Mouse (Mus musculus): Measurements from ENCODE around the gene Abhd8. TPM values are rescaled to one million over a fixed set of nuclear protein-coding genes. Genes with fewer than 3 reads are reported as not detected.

The Abhd8 gene
- polyA plus RNA-seq, 1 experiment from 2014 or later: 126 TPM

DNA sequence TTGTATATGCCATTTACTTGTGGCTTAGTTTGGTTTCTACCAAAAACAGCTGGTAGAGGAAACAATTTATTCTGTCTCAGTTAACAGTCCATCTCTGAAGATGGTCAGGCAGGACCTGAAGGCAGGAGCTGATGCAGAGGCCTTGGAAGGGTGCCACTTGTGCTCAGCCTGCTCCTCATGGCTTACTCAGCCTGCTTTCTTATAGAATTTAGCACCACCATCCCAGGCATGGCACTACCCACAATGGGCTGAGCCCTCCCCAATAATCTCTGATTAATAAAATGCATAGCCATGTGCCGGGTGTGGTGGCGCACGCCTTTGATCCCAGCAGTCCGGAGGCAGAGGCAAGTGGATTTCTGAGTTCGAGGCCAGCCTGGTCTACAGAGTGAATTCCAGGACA lies 2.7 kb upstream of the Abhd8 start:
- no peak overlapping the region for H3K27ac ChIP-seq
- H3K36me3 ChIP-seq (replicated peaks; ENCODE audit: control insufficient read depth, insufficient read depth): peaks cover 10% of the 10 kb centered on the region
- peaks cover 30% of the 10 kb centered on the region for H3K4me1 ChIP-seq (replicated peaks; ENCODE audit: control insufficient read depth, insufficient read depth, low read length)
- H3K27me3 ChIP-seq (ENCODE audit: control insufficient read depth, insufficient read depth, low read length): no peaks in the 10 kb centered on the region
- 97% methylated on average over 5 of the region's 5 CpGs for WGBS
- H3K4me2 ChIP-seq (replicated peaks): no peak overlapping the region
- no peak overlapping the region for H3K9ac ChIP-seq
- no peak overlapping the region for H3K4me3 ChIP-seq (replicated peaks; ENCODE audit: low read length)
- no peaks in the 10 kb centered on the region for H3K9me3 ChIP-seq (ENCODE audit: control insufficient read depth, low read length)
- no peak for ATAC-seq (ENCODE audit: low FRiP score)
- DNase-seq (ENCODE audit: low spot score): no peak

DNA sequence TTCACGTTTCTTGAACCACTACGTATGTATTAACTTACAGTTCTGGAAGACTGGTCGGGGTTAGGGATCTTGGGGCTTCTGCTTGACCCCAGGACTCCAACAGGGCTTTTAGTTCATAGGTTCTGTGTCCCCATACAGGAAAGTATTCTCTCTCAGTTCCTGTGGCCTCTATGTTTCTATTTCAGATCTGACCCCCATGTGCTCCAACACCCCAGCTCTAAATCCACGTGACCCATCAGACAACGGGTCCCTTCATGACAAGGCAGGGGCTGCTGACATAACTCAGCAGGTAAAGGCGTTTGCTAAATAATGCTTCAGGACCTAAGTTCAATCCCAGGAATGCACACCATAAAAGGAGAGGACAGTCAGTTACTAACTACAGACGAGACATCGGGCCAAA lies 2.3 kb upstream of the Abhd8 start:
- H3K27ac ChIP-seq: no peak overlapping the region
- peaks cover 28% of the 10 kb centered on the region for H3K4me1 ChIP-seq (replicated peaks; ENCODE audit: control insufficient read depth, insufficient read depth, low read length)
- no peaks in the 10 kb centered on the region for H3K27me3 ChIP-seq (ENCODE audit: control insufficient read depth, insufficient read depth, low read length)
- peak overlapping the region; percentile 61 for H3K9ac ChIP-seq
- 87% methylated on average over 8 of the region's 8 CpGs for WGBS
- H3K9me3 ChIP-seq (ENCODE audit: control insufficient read depth, low read length): no peaks in the 10 kb centered on the region
- H3K4me2 ChIP-seq (replicated peaks): peak overlapping the region; percentile 74
- peaks cover 10% of the 10 kb centered on the region for H3K36me3 ChIP-seq (replicated peaks; ENCODE audit: control insufficient read depth, insufficient read depth)
- DNase-seq (ENCODE audit: low spot score) (no peak), ATAC-seq (ENCODE audit: low FRiP score) (no peak)
- H3K4me3 ChIP-seq (replicated peaks; ENCODE audit: low read length): peak overlapping the region; percentile 54

DNA sequence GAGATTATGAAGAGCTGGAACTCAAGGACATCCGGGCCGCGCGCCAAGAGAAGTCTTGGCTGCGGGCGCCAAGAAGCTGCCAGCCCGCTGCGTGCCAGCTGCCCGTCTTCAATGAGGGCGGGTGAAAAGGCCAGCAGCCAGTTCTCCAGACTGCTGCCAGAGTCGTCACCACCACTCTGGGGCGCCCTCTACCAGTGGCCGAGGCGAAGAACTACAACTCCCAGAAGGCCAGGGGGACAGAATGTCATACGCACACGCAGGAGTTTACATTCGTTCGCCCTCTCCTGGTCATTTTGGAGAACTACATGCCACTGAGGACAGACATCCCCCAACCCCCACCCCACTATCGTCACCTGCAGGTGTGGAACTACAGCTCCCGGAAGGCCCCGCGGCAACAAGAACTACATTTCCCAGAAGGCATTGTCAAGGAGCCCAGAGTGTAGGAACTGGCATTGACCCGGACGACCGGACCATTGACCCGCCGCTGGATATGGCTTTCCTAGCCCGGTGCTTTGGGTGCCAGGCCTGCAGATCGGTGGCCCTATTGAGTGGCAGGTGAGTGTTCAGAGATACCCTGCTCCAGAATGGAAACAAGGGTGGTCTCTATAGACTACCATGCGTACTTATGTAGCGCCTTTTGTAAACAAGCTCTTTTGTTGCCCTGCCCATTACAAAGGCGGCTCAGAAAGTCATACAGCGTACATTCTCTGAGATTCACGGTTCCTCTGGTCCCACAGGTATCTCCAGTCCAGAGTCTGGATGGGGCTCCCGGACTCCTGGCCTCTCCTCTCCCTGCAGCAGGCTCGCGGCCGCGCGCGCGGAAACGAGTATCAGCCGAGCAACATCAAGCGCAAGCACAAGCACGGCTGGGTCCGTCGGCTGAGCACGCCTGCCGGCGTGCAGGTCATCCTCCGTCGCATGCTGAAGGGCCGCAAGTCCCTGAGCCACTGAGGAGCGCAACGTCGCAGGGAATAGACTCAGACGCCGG lies 1.4 kb upstream of the Abhd8 start, which contains the start of gene Mrpl34:
Gene Mrpl34, plus strand, starts transcription at position 447 of the 988 bp plus-strand sequence.
- H3K4me2 ChIP-seq (replicated peaks): peak within 1 kb of the TSS; percentile 74
- DNase-seq (ENCODE audit: low spot score): peak; percentile 100
- peaks cover 19% of the 10 kb centered on the region for H3K4me1 ChIP-seq (replicated peaks; ENCODE audit: control insufficient read depth, insufficient read depth, low read length)

DNA sequence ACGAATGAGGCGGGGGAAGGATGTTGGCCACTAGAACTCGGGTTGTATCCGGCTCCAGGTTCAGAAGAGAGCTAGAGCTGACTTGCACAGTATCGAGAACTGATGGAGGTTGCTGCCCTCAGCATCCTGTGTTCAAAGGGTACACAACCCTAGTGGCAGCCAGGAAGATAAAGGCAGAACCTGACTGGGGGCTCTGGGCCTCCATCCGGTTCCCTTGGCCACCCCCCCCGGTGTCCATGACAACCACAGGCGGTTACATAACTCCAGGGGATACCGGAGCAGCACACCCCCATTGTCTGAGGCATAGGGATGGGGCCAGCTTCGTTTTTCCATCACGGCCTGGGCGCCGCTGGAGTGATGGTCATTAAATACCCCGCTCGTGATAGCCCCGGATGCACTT lies 669 bp downstream of the Abhd8 start:
- WGBS: 2% methylated on average over 16 of the region's 16 CpGs
- H3K4me3 ChIP-seq (replicated peaks; ENCODE audit: low read length): peak overlapping the region; percentile 54
- H3K9ac ChIP-seq: peak overlapping the region; percentile 78
- peaks cover 24% of the 10 kb centered on the region for H3K4me1 ChIP-seq (replicated peaks; ENCODE audit: control insufficient read depth, insufficient read depth, low read length)
- H3K36me3 ChIP-seq (replicated peaks; ENCODE audit: control insufficient read depth, insufficient read depth): peaks cover 35% of the 10 kb centered on the region
- no peak for ATAC-seq (ENCODE audit: low FRiP score)
- peak overlapping the region; percentile 64 for H3K27ac ChIP-seq
- H3K4me2 ChIP-seq (replicated peaks): peak overlapping the region; percentile 74
- DNase-seq (ENCODE audit: low spot score): no peak
- H3K9me3 ChIP-seq (ENCODE audit: control insufficient read depth, low read length): no peaks in the 10 kb centered on the region
- H3K27me3 ChIP-seq (ENCODE audit: control insufficient read depth, insufficient read depth, low read length): no peaks in the 10 kb centered on the region

More for the DNA sequence above, 1.4 kb upstream of the Abhd8 start, which contains the start of gene Mrpl34:
- no peaks in the 10 kb centered on the region for H3K9me3 ChIP-seq (ENCODE audit: control insufficient read depth, low read length)
- peaks cover 15% of the 10 kb centered on the region for H3K36me3 ChIP-seq (replicated peaks; ENCODE audit: control insufficient read depth, insufficient read depth)
- peak; percentile 73 for ATAC-seq (ENCODE audit: low FRiP score)
- H3K27ac ChIP-seq: peak within 1 kb of the TSS; percentile 83
- WGBS: under 1% methylated on average over 59 of the region's 59 CpGs
- H3K4me3 ChIP-seq (replicated peaks; ENCODE audit: low read length): peak within 1 kb of the TSS; percentile 54
- no peaks in the 10 kb centered on the region for H3K27me3 ChIP-seq (ENCODE audit: control insufficient read depth, insufficient read depth, low read length)
- H3K9ac ChIP-seq: peak within 1 kb of the TSS; percentile 78

DNA sequence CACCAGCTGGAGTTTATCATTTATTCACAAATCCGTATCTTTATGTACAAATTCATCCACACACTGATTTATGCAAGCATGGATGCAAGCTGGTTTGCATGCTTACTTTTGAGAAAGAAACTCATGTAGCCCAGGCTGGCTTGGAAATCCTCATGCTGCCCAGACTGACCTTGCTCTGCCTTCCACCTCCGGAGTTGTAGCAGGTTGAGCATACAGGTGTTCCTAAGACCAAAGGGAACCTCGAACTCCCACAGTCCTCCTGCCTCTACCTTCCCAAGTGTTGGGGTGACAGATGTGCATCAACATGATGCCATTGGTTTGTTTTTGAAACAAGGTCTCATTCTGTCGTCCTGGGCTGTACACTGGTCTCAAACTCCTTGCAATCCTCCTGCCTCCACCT lies 1.3 kb downstream of the Abhd8 start:
- peaks cover 39% of the 10 kb centered on the region for H3K36me3 ChIP-seq (replicated peaks; ENCODE audit: control insufficient read depth, insufficient read depth)
- no peak for ATAC-seq (ENCODE audit: low FRiP score)

DNA sequence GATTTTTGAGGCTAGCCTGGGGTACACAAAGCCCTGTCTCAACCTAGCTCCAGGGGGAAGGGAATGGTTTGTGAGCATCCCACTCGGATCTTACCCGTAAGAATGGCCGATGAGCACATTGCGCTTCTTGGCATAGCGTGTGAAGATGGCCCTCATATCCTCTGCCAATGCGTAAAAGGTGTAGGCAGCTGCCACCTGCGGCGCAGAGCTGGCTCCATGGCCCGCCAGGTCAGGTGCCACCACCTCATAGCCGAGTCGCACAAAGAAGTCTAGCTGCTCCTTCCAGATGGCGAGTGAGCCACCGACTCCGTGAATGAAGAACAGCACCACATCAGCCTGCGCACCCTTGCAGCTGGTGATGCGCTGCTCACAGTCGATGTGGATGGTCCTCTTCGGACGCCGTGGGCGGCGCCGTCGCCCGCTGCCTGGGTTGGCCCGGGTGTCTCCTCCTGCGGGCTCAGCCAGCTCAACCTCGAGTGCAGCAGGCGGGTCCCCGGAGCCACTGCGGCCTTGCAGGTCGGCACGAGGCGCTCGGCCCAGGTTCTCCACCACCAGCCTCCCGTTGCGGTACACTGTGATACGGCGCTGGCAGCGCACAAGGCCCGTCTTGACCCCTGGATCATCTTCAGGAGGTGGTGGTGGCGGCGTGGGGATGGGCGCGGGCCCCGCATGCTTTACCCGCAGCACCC lies 2.2 kb downstream of the Abhd8 start:
- no peaks in the 10 kb centered on the region for H3K27me3 ChIP-seq (ENCODE audit: control insufficient read depth, insufficient read depth, low read length)
- no peak overlapping the region for H3K27ac ChIP-seq
- no peak overlapping the region for H3K9ac ChIP-seq
- 82% methylated on average over 47 of the region's 47 CpGs for WGBS
- H3K4me1 ChIP-seq (replicated peaks; ENCODE audit: control insufficient read depth, insufficient read depth, low read length): peaks cover 24% of the 10 kb centered on the region
- H3K4me2 ChIP-seq (replicated peaks): peak overlapping the region; percentile 74; the same call in 1 of the 2 replicates
- DNase-seq (ENCODE audit: low spot score): no peak
- H3K4me3 ChIP-seq (replicated peaks; ENCODE audit: low read length): no peak overlapping the region
- no peak for ATAC-seq (ENCODE audit: low FRiP score)
- peaks cover 48% of the 10 kb centered on the region for H3K36me3 ChIP-seq (replicated peaks; ENCODE audit: control insufficient read depth, insufficient read depth)
- no peaks in the 10 kb centered on the region for H3K9me3 ChIP-seq (ENCODE audit: control insufficient read depth, low read length)

More for the DNA sequence above, 1.3 kb downstream of the Abhd8 start:
- 78% methylated on average over 4 of the region's 4 CpGs for WGBS
- no peak for DNase-seq (ENCODE audit: low spot score)
- Histone ChIP-seq H3K9ac (peak overlapping the region; percentile 78), H3K27ac (no peak overlapping the region), H3K4me1 (replicated peaks; ENCODE audit: control insufficient read depth, insufficient read depth, low read length) (peaks cover 24% of the 10 kb centered on the region), H3K4me2 (replicated peaks) (peak overlapping the region; percentile 74), H3K9me3 (ENCODE audit: control insufficient read depth, low read length) (no peaks in the 10 kb centered on the region), H3K27me3 (ENCODE audit: control insufficient read depth, insufficient read depth, low read length) (no peaks in the 10 kb centered on the region), H3K4me3 (replicated peaks; ENCODE audit: low read length) (peak overlapping the region; percentile 54)

DNA sequence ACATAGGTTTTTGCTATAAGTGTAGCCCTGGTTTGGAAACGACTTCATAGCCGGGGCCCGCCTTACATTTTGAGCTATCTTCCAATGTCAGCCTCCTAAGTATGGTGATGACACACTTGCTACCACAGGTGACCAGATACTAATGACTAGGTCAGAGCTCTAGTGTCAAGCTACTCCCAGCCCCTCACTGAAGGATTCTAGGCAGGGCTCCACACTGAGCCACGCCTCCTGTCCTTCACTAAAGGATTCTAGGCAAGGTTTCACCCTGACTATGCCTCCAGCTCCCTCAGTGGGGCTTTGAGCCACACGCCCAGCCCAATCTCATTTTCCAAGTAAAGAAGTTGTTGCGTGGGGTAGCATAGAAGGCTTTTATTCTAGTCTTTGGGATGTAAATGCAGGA lies 2.7 kb downstream of the Abhd8 start:
- no peak overlapping the region for H3K9ac ChIP-seq
- H3K4me1 ChIP-seq (replicated peaks; ENCODE audit: control insufficient read depth, insufficient read depth, low read length): peaks cover 24% of the 10 kb centered on the region
- H3K27ac ChIP-seq: no peak overlapping the region
- ATAC-seq (ENCODE audit: low FRiP score) (no peak), DNase-seq (ENCODE audit: low spot score) (no peak)
- no peaks in the 10 kb centered on the region for H3K9me3 ChIP-seq (ENCODE audit: control insufficient read depth, low read length)
- 95% methylated on average over 6 of the region's 6 CpGs for WGBS
- H3K4me3 ChIP-seq (replicated peaks; ENCODE audit: low read length): no peak overlapping the region
- peaks cover 51% of the 10 kb centered on the region for H3K36me3 ChIP-seq (replicated peaks; ENCODE audit: control insufficient read depth, insufficient read depth)
- H3K27me3 ChIP-seq (ENCODE audit: control insufficient read depth, insufficient read depth, low read length): no peaks in the 10 kb centered on the region
- no peak overlapping the region for H3K4me2 ChIP-seq (replicated peaks)

DNA sequence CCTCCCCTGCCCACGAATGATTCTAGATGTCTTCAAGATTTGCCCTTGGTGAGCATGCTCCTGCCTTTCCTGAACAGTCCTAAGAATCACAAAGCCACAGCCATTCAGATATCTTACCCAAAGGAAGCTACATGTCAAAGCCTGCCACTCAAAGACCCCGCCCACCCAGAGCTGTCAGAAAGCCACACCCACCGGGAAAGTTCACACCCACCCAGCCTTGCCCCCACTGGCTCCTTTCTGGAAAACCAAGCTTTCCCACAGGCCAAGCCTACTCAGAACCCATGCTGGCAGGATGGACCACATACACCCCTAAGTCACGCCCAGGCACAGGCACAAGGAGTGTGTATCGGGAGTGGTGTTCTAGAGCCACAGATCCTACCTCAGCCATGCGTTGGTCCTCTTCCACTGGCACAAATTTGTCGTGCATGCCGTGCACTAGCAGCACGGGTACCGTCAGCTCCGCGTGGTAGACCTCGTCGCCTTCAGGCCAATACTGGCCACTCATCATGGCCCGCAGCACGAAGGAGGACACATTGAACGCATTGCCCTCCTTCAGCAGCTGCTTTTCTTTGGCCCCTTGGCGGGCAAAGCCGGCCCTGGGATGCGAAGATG lies 5.7 kb downstream of the Abhd8 start:
- Histone ChIP-seq H3K36me3 (replicated peaks; ENCODE audit: control insufficient read depth, insufficient read depth) (peaks cover 51% of the 10 kb centered on the region), H3K9ac (no peak overlapping the region), H3K4me1 (replicated peaks; ENCODE audit: control insufficient read depth, insufficient read depth, low read length) (peaks cover 16% of the 10 kb centered on the region), H3K27me3 (ENCODE audit: control insufficient read depth, insufficient read depth, low read length) (no peaks in the 10 kb centered on the region), H3K9me3 (ENCODE audit: control insufficient read depth, low read length) (no peaks in the 10 kb centered on the region), H3K4me2 (replicated peaks) (no peak overlapping the region), H3K4me3 (replicated peaks; ENCODE audit: low read length) (no peak overlapping the region), H3K27ac (no peak overlapping the region)
- 87% methylated on average over 20 of the region's 20 CpGs for WGBS
- ATAC-seq (ENCODE audit: low FRiP score): no peak
- no peak for DNase-seq (ENCODE audit: low spot score)

DNA sequence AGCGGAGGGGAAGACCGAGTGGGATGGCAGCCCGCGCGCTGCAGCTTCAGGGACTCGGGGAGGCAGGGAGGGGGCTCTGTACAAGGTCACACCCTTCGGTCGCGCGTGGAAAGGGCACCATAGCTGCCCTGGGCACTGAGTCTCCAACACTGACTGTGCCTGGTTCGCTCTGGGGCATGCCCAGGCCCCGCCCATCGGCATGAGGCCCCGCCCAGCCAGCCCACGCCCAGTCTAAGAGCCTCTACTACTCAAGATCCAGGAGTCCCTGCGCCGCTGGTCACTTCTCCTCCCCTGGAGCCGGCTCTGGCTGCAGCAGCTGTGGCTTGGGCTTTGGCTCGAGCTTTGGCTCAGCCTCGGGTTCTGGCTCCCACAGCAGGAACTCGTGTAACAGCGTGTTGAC lies 6.5 kb downstream of the Abhd8 start:
- Histone ChIP-seq H3K27ac (no peak overlapping the region), H3K36me3 (replicated peaks; ENCODE audit: control insufficient read depth, insufficient read depth) (peaks cover 51% of the 10 kb centered on the region), H3K9ac (no peak overlapping the region), H3K9me3 (ENCODE audit: control insufficient read depth, low read length) (no peaks in the 10 kb centered on the region), H3K4me1 (replicated peaks; ENCODE audit: control insufficient read depth, insufficient read depth, low read length) (peaks cover 8% of the 10 kb centered on the region; the same call in 1 of the 2 replicates), H3K4me3 (replicated peaks; ENCODE audit: low read length) (no peak overlapping the region), H3K4me2 (replicated peaks) (no peak overlapping the region), H3K27me3 (ENCODE audit: control insufficient read depth, insufficient read depth, low read length) (no peaks in the 10 kb centered on the region)
- DNase-seq (ENCODE audit: low spot score) (no peak), ATAC-seq (ENCODE audit: low FRiP score) (no peak)
- WGBS: 44% methylated on average over 22 of the region's 22 CpGs
